Mouse (Mus musculus) ES-Bruce4 (cell line): ENCODE data around the gene Ust. TPM values are rescaled to one million over a fixed set of nuclear protein-coding genes. Genes with fewer than 3 reads are reported as not detected.

Experiments used
- H3K27ac ChIP-seq: 2 replicates; pipeline ENCODE4 v1.5.1; 2012; ENCODE audit warnings: low read length, inconsistent platforms; ENCODE audit not compliant: insufficient read depth
- H3K27me3 ChIP-seq: 2 replicates; pipeline ENCODE4 v1.6.1; 2012; ENCODE audit warnings: mild to moderate bottlenecking, low read length, inconsistent platforms; ENCODE audit not compliant: control insufficient read depth, poor library complexity, insufficient read depth, severe bottlenecking
- H3K36me3 ChIP-seq: 2 replicates; pipeline ENCODE4 v1.6.1; 2012; ENCODE audit warnings: inconsistent platforms, mild to moderate bottlenecking, low read length, moderate library complexity; ENCODE audit not compliant: control insufficient read depth, poor library complexity, insufficient read depth, severe bottlenecking
- H3K4me1 ChIP-seq: one replicate; pipeline ENCODE4 v1.8.1; 2011; ENCODE audit warnings: low read length; ENCODE audit not compliant: control insufficient read depth, insufficient read depth
- H3K4me3 ChIP-seq: 2 replicates; pipeline ENCODE4 v1.5.1; 2011; ENCODE audit warnings: low read depth, mild to moderate bottlenecking, low read length
- H3K9ac ChIP-seq: 2 replicates; pipeline ENCODE4 v1.6.1; 2012; ENCODE audit warnings: low read depth, mild to moderate bottlenecking, inconsistent platforms; ENCODE audit not compliant: poor library complexity, severe bottlenecking
- H3K9me3 ChIP-seq: replicated peaks from 2 replicates; pipeline ENCODE4 v1.6.1; 2012; ENCODE audit warnings: mild to moderate bottlenecking, low read length, inconsistent platforms; ENCODE audit not compliant: control insufficient read depth, poor library complexity, insufficient read depth, severe bottlenecking
- CTCF ChIP-seq: IDR thresholded peaks from one replicate; pipeline ENCODE4 v1.8.1; 2011; ENCODE audit warnings: low read depth, low read length
- EP300 ChIP-seq: IDR thresholded peaks from 2 replicates; pipeline ENCODE4 v1.6.1; 2011; ENCODE audit warnings: low read depth, low read length; ENCODE audit not compliant: insufficient read depth
- POLR2A ChIP-seq: IDR thresholded peaks from one replicate; pipeline ENCODE4 v1.8.1; 2011; ENCODE audit warnings: low read length; ENCODE audit not compliant: insufficient read depth
- polyA plus RNA-seq: library from polyadenylated mRNA; stranded (reverse); fragments of >200 nt; gene quantifications from 2 replicates; pipeline ENCODE4 v1.2.4, GENCODE M21; 2011; ENCODE audit warnings: low read depth; ENCODE audit not compliant: missing spikeins, insufficient read depth, insufficient read length

The Ust gene
- polyA plus RNA-seq, 1 experiment: 0.99 TPM

DNA sequence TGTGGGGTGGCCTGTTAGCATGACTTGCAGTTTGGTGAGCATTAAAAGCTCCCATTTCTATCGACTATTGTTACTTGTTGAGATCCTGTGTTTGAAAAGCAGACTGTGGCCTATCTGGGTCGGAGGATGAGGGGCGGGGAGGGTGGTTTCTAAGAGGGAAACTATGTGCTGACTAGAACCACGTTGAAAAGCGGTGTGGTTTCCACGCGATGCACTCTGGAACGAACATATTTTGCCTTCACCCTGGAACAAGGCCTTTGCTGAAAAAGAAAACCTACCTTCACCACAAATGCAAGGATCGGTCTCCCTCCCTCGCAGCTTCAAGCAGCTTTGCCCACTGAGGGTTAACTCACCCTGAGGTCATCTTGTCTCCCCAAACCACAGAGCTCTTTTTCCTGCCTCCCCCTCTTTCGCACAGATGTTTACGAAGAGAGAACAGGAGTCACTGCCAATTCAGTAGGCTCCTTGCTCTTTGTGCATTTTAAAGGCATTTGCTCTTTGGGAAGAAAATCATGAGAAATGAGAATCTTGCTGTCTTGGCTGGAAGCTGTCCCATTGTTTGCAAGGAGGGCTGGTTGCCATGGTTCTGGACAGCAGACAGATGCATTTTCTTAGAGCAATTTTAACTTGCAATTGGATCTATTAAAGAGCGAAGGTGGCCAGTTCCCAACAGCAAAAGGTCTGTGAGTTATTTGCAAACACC, 342.1 kb downstream of the Ust start:
- Histone ChIP-seq H3K9me3 (no peaks in the 10 kb centered on the region), H3K27me3 (0 out of 2 replicates have a peak, but pooled peaks cover 1% of the 10 kb centered on the region), H3K36me3 (no peaks in the 10 kb centered on the region), H3K4me1 (no peaks in the 10 kb centered on the region), H3K9ac (no peak overlapping the region), H3K4me3 (no peak overlapping the region), H3K27ac (no peak overlapping the region)
- TF ChIP-seq EP300: no peak
- TF ChIP-seq CTCF: no peak
- no peak for TF ChIP-seq POLR2A

DNA sequence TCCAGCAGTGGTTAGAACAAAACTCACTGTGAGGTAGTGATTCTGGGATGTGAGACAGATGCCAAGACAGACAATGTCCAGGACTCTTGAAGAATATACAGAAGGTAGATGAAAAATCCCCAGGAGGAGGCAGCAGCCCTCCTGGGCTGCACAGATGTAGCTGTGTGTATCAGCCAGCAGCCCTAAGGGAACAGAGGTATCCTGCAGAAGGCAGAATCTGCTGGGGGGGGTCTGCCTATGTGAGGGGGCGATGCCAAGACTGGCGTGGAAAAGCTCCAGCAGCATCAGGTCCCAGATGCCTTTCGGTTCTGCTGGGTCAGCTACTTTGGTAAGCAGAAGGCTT, 342.6 kb downstream of the Ust start:
- no peak overlapping the region for H3K9ac ChIP-seq
- H3K27me3 ChIP-seq: 0 out of 2 replicates have a peak, but pooled peaks cover 1% of the 10 kb centered on the region
- no peak overlapping the region for H3K27ac ChIP-seq
- no peak for TF ChIP-seq POLR2A
- TF ChIP-seq EP300: no peak
- TF ChIP-seq CTCF: no peak
- H3K9me3 ChIP-seq: peaks cover 2% of the 10 kb centered on the region
- no peaks in the 10 kb centered on the region for H3K4me1 ChIP-seq
- no peak overlapping the region for H3K4me3 ChIP-seq
- no peaks in the 10 kb centered on the region for H3K36me3 ChIP-seq

GRCm38 (mm10) chr10:8174697-8175096, 343.9 kb downstream of the Ust start:
- H3K27ac ChIP-seq: no peak overlapping the region
- H3K4me1 ChIP-seq: no peaks in the 10 kb centered on the region
- H3K9ac ChIP-seq: no peak overlapping the region
- 0 out of 2 replicates have a peak, but pooled peaks cover 1% of the 10 kb centered on the region for H3K27me3 ChIP-seq
- H3K9me3 ChIP-seq: peaks cover 12% of the 10 kb centered on the region
- no peak overlapping the region for H3K4me3 ChIP-seq
- TF ChIP-seq POLR2A: no peak
- no peaks in the 10 kb centered on the region for H3K36me3 ChIP-seq

GRCm38 (mm10) chr10:8174230-8174629, 344.4 kb downstream of the Ust start:
- H3K4me1 ChIP-seq: no peaks in the 10 kb centered on the region
- H3K27me3 ChIP-seq: 0 out of 2 replicates have a peak, but pooled peaks cover 1% of the 10 kb centered on the region
- no peak overlapping the region for H3K27ac ChIP-seq
- no peak overlapping the region for H3K9ac ChIP-seq
- H3K36me3 ChIP-seq: no peaks in the 10 kb centered on the region
- no peak for TF ChIP-seq EP300
- TF ChIP-seq POLR2A: no peak
- no peak for TF ChIP-seq CTCF
- H3K9me3 ChIP-seq: peaks cover 15% of the 10 kb centered on the region
- no peak overlapping the region for H3K4me3 ChIP-seq

DNA sequence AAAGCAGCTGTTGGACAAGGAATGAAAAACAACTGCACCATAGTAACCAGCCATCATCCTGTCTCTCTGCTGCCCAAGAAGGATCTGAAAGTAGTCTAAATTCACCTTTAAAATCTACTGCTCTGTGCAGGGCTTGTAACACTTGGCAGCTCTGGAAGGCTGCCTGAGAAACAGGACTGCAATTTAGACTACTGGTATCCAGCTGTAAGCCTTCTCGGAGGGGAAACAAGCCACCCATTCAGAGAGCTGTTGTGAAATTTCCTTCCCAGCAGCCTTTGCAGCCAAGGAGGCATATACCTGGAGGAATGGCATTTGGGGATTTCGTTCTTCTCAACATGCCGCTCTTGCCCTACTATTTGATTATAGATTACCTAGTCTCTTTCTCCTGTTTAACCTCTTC, 345.6 kb downstream of the Ust start:
- Histone ChIP-seq H3K4me1 (no peaks in the 10 kb centered on the region), H3K9ac (no peak overlapping the region), H3K27ac (no peak overlapping the region), H3K4me3 (no peak overlapping the region), H3K9me3 (peaks cover 25% of the 10 kb centered on the region), H3K36me3 (no peaks in the 10 kb centered on the region), H3K27me3 (no peaks in the 10 kb centered on the region)
- TF ChIP-seq POLR2A (no peak), EP300 (no peak), CTCF (no peak)

- H3K36me3 ChIP-seq: no peaks in the 10 kb centered on the region
- no peaks in the 10 kb centered on the region for H3K4me1 ChIP-seq
- TF ChIP-seq EP300: no peak
- TF ChIP-seq POLR2A: no peak
- TF ChIP-seq CTCF: no peak
- no peak overlapping the region for H3K9ac ChIP-seq
- H3K9me3 ChIP-seq: peaks cover 38% of the 10 kb centered on the region
- no peaks in the 10 kb centered on the region for H3K27me3 ChIP-seq
- H3K4me3 ChIP-seq: no peak overlapping the region
- H3K27ac ChIP-seq: no peak overlapping the region
Measured at GRCm38 (mm10) chr10:8171556-8171955, 347.1 kb downstream of the Ust start.
